Mouse (Mus musculus) liver, adult (tissue): ENCODE measurements around the gene Lat2.

ENCODE experiments used
- GATA4 ChIP-seq: IDR thresholded peaks from 2 replicates; pipeline ENCODE4 v1.6.1; 2014; ENCODE audit warnings: mild to moderate bottlenecking, low read length; ENCODE audit not compliant: insufficient replicate concordance

The Lat2 gene

GRCm38 (mm10) chr5:134565696-134566095 lies 49.1 kb downstream of the Lat2 start:
- TF ChIP-seq GATA4: no peak

- TF ChIP-seq GATA4: no peak
Observed at GRCm38 (mm10) chr5:134564272-134564671, 50.6 kb downstream of the Lat2 start.

GRCm38 (mm10) chr5:134560450-134561171 lies 54.2 kb downstream of the Lat2 start:
- TF ChIP-seq GATA4: no peak

DNA sequence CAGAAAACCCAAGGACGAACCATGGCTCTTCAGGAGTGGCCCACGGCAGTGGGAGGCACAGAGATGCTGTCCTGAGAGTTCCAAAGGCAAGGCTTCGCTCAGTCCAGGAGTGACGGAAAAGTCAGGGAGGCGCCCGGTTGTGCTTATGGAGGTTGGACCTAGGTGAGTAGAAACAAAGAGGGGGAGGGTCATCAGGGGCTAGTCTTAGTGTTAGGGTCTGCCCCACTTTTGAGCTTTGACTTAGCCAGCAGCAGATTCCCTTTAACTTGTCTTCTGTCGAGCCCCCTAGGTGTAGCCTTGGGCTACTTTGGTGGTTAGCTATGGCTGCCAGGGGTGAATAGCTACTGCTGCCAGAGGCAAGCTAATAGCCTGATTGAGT lies 54.8 kb downstream of the Lat2 start, which contains the start of gene Syna:
Gene Syna (minus strand): TSS at position 101 of the 379 bp plus-strand sequence.
- no peak for TF ChIP-seq GATA4

GRCm38 (mm10) chr5:134555463-134556164 lies 59.2 kb downstream of the Lat2 start:
- peak; percentile 85 for TF ChIP-seq GATA4

DNA sequence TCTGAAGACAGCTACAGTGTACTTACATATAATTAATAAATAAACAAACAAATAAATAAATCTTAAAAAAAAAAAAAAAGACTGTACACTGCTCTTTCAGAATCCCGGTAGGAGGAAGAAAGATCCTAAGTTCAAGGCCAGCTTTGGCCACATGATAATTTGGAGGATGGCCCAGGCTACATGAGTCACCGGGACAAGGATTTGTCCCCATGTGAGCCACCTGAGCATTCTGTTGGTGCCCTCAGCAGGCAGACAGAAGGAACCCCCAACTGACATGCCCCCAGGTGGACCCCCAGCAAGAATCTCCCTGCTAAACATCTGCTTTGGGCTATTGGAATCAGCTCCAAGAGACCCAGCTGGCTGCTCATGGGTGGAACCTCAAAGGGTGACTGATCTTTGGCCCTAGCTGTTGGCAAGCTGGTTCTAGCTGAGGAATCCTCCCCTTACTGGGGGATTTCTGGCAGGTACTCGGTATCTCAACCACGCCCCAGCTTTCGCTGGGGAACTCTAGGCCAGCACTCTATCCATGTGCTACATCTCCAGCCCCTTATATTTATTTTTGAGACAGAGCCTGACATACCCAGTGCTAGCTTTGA lies 60.8 kb downstream of the Lat2 start:
- no peak for TF ChIP-seq GATA4

DNA sequence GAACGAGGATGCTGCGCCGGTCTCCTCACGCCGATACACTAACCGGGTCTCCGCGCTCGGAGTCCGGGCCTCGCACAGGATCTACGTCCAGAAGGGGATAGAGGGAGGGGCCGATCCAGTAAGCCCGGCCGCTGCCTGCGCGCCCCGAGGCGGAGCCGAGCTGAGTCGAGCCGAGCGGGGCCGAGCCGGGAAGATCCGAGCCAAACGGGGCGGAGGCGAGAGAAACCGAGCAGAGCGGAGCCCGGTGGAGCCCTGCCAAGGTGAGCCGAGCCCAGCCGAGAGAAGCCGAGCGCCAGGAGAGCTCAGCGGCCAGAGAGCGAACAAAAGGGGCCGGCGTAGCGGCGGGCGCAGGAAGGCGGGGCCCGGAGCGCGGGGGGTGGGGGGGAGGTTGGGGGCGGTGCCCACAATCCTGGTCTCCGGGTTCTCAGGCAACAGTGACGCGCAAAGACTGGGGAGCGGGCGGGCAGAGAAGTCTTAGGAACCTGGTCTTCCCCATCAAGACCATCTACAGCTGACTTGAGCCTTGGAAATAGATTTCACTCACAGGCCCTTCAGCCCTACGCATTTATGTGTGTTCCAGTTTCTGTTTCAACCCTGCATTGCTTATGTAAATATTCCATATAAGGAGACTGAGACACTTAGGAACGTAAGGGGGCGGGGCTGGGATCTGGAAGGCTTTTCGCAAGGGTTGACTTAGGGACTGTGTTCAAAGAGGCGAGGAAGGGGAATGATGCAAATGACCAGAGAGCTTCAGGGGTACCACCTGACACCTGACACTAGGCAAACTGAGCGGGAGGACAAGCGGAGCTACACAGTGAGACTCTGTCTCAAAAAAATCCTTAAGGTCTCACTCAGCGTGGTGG lies 62.5 kb downstream of the Lat2 start, which contains the start of gene Clip2:
Gene Clip2 (minus strand): TSS at position 325 of the 863 bp plus-strand sequence.
- no peak; the same call in 1 of the 2 replicates for TF ChIP-seq GATA4

- TF ChIP-seq GATA4: no peak
Observed at GRCm38 (mm10) chr5:134551233-134552109, 63.4 kb downstream of the Lat2 start.

- TF ChIP-seq GATA4: no peak
Observed at GRCm38 (mm10) chr5:134550836-134551232, 64.0 kb downstream of the Lat2 start.
